Mouse (Mus musculus) telencephalon, adult 2 months (tissue): ENCODE data around the gene Cep44.

Experiments
- DNase-seq: peaks from one replicate; pipeline ENCODE4 v3.0.0-alpha.2; 2011; ENCODE audit warnings: low read depth, low spot score

Gene Cep44

DNA sequence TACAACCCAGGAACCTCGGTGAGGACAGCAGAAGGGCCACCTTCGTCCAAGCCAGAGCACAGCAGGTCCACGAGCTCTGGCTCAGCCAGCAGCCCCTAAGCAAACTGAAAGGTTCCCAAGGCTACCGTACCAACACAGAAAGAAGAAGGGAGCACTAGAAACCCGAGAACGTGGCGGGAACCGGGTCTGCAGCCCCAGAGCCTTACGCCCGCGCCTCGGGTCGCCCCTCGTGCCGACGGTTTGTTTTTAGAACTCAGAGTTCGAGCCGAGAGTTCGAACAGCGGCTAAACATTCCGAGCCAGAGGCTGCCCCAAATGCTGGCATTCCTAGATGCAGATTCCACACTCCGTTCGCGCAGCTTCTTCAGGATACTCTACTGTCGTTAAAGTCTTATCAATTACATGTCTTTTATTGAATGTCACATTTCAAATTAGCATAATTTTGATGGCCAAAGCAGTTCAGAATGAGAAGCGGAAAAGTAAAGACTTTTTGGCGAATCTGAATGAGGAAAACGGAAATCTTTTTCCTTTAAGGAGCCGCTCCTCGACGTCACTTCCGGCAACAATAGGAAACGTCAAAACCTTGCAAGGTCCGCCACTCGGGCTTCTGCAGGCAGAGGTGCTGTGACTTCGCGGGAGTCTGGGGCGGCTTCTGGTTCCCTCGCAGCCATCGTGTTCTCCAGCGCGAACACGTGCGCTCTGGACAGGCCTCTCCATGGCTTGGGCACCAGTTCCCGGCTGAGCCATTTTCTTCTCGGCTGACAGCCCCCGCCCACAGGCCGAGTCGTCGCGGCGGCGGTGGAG lies at the start of gene Cep44, which contains the start of gene Fbxo8:
TSS of gene Cep44 (minus strand) at position 490 of the 803 bp plus-strand sequence.
TSS of gene Fbxo8 (plus strand) at position 533 of the 803 bp plus-strand sequence.
- DNase-seq, result peak; percentile 93

DNA sequence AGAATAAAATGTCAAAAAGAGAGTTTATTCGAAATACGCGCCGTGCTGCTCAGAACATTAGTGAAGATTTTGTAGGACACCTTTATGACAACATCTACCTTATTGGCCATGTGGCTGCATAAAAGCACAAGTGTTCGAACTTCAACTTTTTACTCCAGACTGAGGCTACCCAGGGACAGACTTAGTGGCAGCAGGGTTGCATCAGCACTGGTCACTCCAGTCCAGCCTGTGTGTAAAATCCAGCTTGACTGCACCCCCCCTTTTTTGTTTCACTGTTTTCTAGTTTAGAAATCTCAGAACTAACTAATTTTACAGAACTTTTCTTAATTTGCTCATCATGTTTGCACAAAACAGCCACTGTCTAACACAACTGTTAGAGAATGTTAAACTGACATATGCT lies 40.7 kb upstream of the Cep44 start:
- DNase-seq, result no peak

DNA sequence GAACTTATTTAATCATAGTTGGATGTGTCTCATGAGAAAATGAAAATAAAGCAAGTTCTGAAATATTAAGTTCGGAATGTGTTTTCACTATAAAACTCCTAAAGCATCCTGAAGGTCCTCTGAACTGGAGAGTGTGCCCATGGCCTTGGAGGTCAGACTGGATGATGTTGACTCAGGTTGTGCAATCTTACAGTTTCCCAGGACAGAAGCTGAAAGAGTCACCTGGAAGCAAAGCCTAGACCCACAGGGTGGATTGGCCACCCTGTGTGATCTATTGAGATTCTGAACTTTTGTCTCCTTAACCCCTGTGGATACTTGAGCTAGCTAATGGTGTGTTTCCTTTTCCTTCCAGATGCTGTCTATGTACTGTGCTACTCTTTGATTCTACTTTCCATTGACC lies 40.2 kb upstream of the Cep44 start:
- no peak for DNase-seq

DNA sequence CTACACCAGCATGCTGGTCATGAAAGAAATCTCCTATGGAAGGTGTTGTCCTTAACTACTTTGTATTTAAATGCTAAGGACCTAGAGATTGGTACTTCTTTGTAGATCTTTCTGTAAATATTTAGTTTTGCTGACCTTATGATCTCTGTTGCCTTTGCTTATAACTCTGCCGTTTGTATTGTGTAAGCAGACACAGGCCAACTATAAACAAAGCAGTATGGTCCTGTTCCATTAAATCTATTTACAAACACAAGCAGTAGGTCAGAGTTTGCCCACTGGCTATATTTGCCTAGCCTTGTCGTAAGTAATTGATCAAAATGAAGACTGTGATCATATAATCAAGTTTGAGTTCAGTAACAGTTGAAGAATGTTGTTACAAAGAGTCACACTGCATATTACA lies 38.2 kb upstream of the Cep44 start:
- DNase-seq, result no peak

DNA sequence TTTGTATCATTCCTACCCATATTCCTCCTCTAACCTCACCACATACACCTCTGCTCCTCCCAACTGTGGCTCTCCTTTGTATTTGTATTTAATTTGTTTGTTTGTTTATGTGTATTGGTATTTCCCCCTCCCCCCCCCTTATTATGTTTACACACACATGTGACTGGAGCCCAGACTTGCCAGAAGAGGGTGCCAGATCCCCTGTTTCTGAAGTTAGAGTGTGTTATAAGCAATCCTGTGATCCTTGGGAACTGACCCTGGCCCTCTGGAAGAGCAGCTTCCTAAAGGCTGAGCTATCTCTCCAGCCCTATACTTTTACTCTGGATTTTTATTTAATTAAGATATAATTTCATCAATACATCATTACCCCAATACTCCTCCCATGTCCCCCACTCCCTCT lies 32.0 kb upstream of the Cep44 start:
- DNase-seq, result no peak

DNA sequence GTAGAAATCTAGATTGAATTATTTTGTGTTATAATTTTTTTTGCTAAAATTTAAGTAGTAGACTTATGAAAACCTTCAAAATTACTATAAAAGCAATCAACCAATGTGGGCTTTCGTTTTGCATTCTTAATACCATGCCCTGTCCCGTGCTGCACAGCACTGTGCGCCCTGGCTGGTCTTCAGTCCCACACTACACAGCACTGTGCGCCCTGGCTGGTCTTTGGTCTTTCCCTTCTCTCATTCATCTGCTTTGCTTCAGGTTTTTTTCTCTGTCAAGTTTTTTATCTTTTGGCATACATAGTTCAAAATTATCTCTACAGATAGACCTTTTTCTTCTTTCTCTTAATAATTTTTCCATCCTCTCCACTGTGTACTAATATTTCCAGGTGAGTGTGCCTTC lies 30.1 kb upstream of the Cep44 start:
- no peak for DNase-seq

DNA sequence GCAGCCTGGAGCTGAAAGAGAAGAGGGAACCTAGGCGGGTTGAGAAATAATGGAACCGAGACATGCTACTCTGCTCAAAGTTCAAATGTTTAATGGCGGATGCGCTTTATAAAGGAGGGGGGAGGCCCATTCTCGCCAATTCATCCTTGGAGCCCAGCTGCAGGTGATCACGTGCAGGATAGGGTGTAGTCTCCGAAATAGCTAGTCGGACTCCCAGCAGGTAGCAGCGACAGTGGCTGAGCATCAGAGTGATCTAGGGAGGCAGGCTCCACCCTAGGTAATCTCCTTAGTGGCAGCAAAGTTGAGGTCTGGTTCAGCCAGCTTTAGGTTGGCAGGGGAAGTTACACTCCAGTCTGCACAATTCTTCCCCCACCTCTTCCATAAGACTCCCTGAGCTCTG lies 16.0 kb upstream of the Cep44 start:
- no peak for DNase-seq

DNA sequence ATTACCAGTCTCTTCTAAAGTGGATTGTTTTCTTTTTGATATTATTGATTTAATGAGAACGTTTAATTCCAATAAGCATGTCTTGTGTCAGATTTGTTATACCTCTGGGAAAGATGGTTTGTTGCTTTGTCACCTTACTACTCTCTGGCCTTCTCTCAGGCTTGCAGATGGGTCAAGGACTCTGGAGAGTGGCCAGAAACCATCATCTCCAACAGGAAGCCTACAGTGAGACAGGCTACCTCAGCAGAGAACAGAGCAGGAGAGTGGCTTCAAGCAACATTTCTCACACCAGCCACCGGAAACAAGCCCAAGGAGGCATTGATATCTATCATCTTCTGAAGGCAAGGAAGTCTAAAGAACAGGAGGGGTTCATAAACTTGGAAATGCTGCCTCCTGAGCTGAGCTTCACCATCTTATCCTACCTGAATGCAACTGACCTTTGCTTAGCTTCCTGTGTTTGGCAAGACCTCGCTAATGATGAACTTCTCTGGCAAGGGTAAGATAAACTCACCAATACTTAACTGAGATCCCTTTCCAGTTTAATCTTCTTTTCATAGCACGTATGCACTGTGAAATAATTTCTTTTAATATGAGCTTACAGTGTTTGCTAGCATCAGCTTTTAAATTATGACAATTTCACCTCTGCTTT lies 13.7 kb upstream of the Cep44 start:
- no peak for DNase-seq

DNA sequence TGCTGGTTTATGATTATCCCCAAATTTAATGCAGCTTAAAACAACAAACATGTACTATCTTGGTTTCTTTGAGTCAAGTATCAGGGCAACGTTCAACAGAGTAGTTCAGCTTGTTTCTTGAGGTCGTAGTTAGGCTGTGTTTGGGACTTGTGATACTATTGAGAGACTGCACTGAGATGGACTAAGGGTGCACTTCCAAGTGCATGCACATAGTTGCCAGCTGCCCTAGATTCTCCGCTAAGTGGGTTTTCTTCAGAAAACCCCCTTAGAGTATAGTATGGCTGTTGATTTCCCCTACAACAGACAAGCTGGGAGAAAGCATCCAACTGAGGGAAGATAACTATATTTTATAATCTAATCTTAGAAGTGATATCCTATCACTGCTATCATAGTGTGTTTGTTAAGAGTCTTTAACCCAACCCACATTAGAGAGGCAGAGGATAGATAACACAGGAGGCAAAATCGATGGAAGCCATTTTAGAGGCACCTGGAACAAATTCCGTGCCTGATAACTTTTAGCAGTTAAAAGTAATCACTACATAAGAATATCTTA lies 1.8 kb upstream of the Cep44 start:
- no peak for DNase-seq

DNA sequence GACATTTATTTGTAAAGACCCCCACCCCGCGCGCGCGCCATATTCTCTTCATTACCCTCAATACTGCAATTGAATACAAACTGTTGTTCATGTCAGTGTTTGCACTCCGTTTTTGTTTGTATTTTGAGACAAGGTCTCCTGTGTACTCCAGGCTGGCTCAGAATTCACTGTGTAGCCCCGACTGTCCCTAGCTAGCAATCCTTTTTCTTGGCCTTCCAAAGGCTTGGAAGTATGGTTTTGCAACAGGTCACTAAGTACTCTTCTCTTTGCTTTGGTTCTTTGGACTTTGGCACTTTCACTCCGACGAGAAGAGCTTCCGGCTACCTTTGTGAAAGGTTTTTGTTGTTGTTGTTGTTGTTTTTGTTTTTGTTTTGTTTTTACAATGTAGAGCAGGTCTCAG lies 1.2 kb upstream of the Cep44 start:
- DNase-seq, result no peak

DNA sequence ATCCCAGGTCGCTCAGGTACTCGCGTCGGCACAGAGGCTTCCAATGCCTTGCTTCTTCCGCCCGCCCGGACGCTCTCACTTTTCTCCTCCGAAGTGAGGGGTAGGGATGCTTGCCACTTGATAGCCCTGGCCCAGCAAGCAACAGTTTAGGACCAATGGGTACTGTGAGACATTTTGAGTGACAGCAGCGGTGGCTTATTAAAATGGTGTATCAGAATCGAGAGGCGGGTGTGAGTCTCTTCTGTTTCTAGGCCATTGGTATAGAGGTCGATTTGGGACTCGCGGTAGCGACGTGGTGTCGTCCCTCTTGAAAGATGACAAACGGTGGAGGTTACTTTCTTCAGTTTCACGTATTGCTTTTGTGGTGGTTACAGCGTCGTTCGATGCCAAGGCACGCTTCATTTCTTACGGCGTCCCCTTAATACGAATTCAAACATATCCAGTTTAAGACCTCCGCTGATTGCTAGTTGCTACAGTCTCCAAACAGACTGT lies 560 bp upstream of the Cep44 start:
- DNase-seq, result peak; percentile 95

DNA sequence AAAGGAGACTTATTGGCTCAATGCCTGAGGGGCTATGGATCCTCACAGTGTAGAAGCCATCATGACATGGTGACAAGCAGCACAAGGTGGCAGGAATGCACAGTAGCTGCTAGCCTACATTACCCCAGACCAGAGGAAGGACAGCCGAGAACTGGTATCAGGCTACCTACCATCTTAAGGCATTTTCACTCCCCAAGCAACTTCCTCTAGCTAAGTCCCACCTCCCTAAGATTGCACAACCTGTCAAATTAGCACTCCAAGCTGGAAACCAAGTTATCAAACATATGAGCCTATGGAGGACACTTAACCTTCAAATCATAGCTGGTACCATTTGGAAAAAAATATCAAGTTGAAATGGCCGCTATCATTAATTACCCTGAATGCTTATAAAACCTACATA lies 3.0 kb downstream of the Cep44 start:
- DNase-seq, result no peak

DNA sequence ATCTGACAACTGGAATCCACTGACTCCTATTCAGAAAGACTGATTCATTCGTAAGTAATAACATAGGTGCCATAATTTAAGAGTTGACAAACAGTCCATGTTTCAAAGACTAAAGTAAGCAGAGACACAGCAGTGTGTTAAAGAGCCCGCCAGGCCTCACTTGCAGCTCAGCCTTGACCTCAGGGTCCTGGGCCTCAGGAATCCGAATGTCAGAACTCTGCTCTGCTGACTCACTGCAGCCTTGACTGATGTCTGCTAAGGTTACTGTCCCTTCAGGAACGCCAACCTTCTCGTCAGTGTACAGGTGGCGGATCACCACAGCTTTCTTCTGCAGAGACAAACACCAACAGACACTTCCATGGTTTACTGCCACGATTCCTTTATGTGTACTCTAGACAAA lies 10.1 kb downstream of the Cep44 start:
- no peak for DNase-seq

DNA sequence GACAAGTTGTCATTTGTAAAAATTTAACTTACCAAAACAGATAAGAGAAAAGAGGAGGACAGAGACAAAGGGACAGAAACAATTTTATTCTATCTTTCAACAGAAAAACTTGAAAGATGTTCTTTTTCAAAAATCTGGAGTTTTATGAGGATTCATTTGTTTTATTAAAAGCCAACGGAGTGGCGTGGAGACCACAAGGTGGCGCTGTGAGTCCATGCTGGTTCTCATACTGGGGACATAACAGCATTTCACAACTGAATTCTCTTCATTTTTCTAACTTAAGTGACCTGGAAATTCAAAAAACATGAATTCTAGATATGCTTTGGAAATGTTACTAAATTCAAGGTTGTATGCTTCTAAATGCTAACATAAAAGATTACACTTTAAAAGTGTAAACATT lies 20.5 kb downstream of the Cep44 start:
- no peak for DNase-seq

DNA sequence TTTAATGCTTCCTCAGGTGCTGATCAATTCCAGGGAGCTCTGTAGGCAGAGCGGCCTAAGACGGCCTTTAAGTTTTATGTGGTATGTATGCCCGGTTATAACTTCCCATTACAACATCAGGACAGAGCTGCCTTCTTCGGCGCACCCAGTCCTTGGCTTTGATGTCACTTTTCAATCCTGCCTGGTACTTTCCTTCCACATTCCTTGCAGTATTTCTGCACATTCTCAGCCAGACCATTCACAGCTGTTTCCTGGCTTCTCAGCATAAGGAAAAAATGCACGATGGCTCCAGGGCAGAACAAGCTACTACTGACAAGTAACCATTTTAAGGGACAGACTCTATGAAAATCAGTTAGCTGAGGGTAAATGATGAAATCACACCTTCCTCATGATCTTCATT lies 22.0 kb downstream of the Cep44 start:
- no peak for DNase-seq

DNA sequence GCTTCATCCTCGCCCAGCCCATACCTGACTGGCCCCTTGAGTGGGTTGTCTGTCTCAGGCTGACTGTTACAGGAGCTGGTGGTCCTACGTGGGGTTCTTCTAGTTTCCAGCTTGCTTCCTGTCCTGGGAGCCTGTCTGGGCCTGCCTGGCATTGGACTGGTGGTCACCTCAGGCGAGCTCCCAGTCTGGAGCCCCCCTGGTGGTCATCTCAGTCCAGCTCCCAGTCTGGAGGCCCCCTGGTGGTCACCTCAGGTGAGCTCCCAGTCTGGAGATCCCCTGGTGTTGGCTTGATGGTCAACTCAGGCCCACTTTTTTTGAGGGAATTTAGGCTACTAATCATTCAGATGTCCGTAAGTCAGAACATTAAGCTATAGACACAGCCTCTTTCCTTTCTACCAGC lies 29.8 kb downstream of the Cep44 start:
- no peak for DNase-seq

DNA sequence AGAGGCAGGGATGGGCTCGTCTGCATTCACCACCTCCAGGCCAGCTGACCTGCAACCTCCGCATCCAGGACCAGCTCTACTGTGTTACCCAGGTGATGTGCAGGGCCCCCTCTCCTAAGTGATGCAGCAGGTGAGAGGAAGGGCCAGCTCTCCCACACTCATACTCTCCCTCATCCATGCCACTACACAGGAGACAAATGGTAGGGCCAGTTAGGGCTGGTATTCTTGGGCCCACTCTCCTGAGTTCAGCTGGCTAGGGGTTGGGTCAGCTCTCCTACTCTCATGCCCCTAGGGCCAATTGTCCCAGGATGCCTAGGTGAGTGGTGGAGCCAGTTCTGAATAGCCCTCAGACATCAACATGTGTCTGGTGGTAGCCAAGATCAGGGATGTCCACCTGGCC lies 30.6 kb downstream of the Cep44 start:
- DNase-seq, result no peak

DNA sequence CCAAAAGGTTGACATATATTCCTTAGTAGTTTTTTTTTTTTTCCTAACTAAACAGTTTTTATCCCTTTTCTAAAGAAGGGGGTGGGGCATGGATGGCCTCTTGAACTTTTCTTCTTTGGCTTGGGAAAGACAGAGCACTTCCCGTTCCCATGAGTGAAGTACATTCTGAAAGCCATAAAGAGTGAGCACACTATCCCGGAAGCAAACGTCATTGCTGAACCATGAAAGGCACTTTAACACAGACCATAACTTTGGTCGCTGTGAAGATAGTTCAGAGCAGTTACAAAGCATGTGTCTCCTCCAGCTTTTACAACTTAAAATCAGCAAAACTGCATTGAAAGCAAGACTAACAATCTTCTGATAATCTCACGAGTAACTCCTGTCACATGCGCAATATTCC lies 32.0 kb downstream of the Cep44 start:
- no peak for DNase-seq

DNA sequence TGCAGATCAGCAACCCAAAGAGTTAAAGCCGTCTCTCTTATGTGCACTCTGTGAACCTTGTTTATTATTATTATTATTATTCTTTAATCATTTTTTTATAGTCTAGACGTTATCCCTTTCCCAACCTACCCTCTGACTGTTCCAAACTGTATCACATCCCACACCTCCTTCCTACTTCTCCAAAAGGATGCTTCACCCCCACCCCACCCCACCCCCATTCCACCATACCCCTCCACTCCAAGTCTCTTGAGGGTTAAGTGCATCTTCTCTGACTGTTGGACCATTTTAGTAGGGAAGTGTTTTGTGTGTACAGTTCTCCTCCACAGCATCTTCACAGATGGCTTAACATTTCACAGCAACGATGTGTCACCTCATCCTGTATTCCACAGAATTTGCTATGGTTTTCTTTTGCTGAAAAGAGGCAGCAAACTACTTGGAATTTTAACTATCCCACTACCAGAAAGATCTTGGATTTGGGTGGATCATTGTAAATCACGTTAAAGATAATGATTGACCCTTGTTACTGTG lies 41.8 kb downstream of the Cep44 start:
- peak; percentile 27 for DNase-seq

DNA sequence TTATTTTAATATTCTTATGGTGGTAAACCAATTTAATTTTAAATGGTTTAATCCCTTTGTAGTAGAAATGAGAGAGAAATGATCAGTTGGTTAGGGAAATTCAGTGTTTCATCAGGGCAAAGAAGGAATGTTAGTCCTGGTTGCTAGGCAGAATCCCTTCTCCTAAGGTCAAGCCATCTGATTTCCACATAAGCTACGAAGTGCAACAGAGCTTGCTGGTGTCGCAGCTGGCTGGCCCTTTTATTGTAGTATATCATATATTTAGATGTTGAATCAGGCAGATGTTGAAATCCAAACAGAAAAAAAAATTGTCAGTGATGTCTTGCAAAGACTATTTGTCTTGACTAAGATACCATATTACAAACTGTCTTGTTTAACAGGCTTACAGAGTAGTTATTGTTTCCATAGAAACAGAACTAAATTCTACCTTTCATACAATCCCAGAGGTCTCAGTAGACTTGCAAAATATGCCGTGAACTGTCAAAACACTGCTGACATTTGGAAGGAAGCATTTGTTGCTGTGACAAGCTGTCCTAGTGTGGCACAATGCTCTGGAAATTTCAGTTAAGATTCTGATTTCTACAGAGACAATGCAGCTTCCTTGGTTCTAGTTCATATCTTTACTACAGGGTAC lies 42.4 kb downstream of the Cep44 start:
- DNase-seq, result no peak

DNA sequence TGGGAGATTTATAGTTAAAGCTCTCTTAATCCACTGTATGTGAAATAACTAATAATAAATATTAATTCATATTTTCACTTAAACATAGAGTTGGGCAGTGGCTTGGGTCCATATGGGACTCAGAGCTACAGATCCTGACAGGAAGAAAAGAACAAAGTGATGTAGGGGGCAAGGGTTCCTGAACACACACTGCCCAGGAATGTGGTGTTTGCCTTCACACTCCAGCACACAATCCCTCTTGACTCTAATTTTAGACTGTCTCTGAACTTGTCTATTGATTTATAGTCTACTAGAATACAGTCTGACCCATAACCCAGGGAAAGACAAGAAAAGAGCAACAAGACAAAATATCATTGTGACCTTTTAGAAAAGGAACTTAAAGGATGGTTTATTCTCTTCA lies 48.9 kb downstream of the Cep44 start:
- DNase-seq, result no peak

DNA sequence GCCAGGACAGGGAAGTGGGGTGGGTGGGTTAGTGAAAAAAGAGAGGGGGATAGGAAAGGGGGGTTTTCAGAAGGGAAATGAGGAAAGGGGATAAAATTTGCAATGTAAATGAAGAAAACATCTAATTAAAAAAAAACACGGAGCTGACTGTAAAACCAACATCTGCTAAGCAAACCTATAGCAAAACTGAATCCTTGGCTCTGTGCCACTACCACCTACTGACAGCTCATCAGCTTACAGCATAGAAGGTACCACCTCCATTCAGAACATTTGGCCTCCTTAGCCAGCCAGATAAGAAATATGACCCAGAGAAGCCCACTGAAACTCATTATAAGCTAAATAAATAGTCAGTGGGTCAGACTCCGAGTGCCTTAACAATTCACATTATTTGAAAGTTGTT lies 61.4 kb downstream of the Cep44 start:
- DNase-seq, result no peak
